Mouse (Mus musculus) forebrain, embryonic 12.5 days (tissue): ENCODE measurements at regions not wholly inside any gene's neighbourhood (a gene's known extent, or its start where the extent isn't known, plus 50 kb on each side); places are given as distances from the start of the nearest gene placed in this dataset.

Experiments used
- ATAC-seq: fragments of 200-750 bp; cut with Nextera tagmentation; 2 replicates; pipeline ENCODE4 v1.8.0; 2017; ENCODE audit warnings: moderate TSS enrichment; ENCODE audit not compliant: low FRiP score
- H3K27ac ChIP-seq: fragments of 300-500 bp; sonication (generic); 2 replicates; pipeline ENCODE4 v1.5.1; 2016; ENCODE audit warnings: mild to moderate bottlenecking
- H3K27me3 ChIP-seq: fragments of 300-500 bp; sonication (generic); 2 replicates; pipeline ENCODE4 v1.6.1; 2016; ENCODE audit warnings: mild to moderate bottlenecking
- H3K36me3 ChIP-seq: fragments of 300-500 bp; sonication (generic); replicated peaks from 2 replicates; pipeline ENCODE4 v1.6.1; 2016; ENCODE audit warnings: mild to moderate bottlenecking
- H3K4me1 ChIP-seq: fragments of 300-500 bp; sonication (generic); 2 replicates; pipeline ENCODE4 v1.6.1; 2016
- H3K4me2 ChIP-seq: fragments of 300-500 bp; sonication (generic); 2 replicates; pipeline ENCODE4 v1.6.1; 2016; ENCODE audit warnings: mild to moderate bottlenecking, moderate library complexity
- H3K4me3 ChIP-seq: fragments of 300-500 bp; sonication (generic); replicated peaks from 2 replicates; pipeline ENCODE4 v1.5.1; 2016; ENCODE audit warnings: mild to moderate bottlenecking
- H3K9ac ChIP-seq: fragments of 300-500 bp; sonication (generic); 2 replicates; pipeline ENCODE4 v1.6.1; 2016; ENCODE audit warnings: mild to moderate bottlenecking
- H3K9me3 ChIP-seq: fragments of 300-500 bp; sonication (generic); 2 replicates; pipeline ENCODE4 v1.6.1; 2016
- WGBS: fragments of 180-500 bp; shearing (Covaris S2); methylation state at CpG from one replicate; pipeline ENCODE4 v1.1.7; 2016; 5-methylcytosine and 5-hydroxymethylcytosine counted together

DNA sequence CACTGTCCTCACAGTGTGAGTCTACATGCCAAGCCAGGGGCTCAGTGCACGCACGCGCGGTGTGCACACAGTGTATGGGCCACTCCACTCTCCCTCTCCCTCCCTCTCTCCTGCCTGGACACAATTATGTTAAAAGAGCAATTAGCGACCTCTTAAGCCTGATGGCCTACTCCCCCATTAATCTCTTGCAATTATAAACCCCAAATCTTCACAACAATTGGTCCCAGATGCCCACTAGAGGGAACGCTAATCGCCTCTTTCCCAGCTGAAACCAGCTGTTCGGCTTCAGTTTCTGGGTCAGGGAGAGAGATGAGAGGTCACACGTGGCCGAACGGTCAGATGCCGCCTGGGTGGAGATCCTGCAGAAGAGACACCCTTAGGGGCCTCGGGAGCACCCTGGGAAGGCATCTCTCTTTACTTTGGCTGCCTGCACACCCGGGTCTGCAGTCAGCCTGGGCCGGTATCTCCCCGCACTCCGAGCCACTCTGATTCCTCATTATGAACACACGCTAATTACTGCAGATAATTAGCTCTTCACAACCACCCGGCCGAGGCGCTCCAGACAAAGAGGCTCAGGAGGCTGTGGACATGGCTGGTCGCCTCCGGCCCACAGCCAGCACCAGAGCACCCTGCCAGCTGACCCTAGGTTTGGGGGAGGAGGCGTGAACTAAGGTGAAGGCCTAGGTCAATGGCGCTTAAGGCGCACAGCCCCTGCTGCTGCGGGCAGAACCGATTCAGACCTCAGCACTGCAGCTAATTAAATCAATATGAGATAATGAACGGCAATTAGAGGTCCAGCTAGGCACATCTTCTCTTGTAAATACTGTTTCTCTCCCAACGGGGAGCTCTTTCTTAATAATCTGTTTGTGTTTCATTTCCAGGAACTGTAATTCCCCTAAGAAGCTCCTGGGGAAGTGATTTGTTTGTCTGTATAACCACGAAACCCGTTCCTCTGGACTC, 250.3 kb downstream of the Cryba4 start:
- peak overlapping the region; percentile 42 for H3K4me2 ChIP-seq
- H3K36me3 ChIP-seq = no peaks in the 10 kb centered on the region
- H3K4me1 ChIP-seq = peaks cover 41% of the 10 kb centered on the region
- no peak overlapping the region for H3K4me3 ChIP-seq
- H3K27ac ChIP-seq = peak overlapping the region; percentile 94
- 3% methylated on average over 32 of the region's 32 CpGs for WGBS
- peaks cover 4% of the 10 kb centered on the region for H3K9me3 ChIP-seq
- peak; percentile 89 for ATAC-seq
- H3K9ac ChIP-seq = 0 out of 2 replicates have a peak overlapping the region, but pooled peaks have one; percentile 12
- peaks cover 31% of the 10 kb centered on the region for H3K27me3 ChIP-seq

DNA sequence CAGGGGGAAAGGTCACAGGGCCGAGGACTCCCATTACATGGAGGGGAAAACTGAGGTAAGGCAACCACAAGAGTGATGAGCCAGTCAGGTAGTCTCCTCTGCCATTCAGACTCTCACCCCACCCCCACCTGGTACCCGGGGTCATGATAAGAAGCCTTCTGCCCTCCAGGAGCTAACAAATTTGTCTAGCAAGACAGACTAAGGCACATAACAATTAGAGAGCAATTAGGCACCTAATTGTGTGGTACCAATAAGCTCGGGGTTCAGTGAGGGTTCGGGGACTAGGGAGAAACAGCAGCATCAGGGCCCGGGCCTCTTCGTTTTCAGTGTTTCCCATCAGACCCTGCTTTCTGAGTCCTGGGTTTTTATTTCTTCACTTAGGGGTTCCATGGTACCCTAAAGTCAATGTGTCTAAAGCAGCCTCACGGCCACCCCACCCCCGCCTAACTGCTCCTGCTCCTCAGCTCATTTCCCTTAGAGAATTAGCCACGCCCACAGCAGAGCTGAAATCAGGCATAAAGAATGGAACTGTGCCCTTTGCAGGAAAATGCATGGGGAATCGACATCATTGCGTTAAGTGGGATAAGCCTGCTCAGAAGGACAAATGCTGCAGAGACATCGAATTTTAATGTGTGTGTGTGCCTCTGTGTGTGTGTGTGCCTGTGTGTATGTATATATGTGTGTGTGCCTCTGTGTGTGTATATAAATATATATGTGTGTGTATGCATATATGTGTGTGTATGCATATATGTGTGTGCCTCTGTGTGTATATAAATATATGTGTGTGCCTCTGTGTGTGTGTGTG, 249.3 kb downstream of the Cryba4 start:
- Histone ChIP-seq H3K9me3 (peaks cover 5% of the 10 kb centered on the region), H3K9ac (no peak overlapping the region), H3K27ac (peak overlapping the region; percentile 94), H3K4me1 (peaks cover 40% of the 10 kb centered on the region), H3K4me2 (peak overlapping the region; percentile 42), H3K36me3 (no peaks in the 10 kb centered on the region), H3K4me3 (no peak overlapping the region), H3K27me3 (peaks cover 29% of the 10 kb centered on the region)
- WGBS = 27% methylated on average over 12 of the region's 12 CpGs
- ATAC-seq = no peak

DNA sequence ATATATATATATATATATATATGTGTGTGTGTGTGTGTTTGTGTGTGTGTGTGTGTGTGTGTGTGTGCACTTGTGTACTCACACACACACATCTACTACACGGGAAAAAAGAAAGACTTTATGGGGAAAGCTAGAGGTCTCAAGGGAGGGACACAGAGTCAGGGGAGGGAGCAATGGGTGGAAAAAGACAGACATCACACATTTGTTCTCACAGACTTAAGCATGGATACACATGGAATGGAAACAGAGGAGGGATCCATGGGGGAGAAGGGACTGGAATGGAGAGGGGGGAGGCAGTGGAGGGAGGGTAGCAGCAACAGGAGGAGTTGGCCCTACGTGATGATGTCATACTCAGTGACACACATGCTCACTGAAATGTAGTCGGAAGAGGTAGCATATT, 248.3 kb downstream of the Cryba4 start:
- H3K27me3 ChIP-seq = peaks cover 31% of the 10 kb centered on the region

DNA sequence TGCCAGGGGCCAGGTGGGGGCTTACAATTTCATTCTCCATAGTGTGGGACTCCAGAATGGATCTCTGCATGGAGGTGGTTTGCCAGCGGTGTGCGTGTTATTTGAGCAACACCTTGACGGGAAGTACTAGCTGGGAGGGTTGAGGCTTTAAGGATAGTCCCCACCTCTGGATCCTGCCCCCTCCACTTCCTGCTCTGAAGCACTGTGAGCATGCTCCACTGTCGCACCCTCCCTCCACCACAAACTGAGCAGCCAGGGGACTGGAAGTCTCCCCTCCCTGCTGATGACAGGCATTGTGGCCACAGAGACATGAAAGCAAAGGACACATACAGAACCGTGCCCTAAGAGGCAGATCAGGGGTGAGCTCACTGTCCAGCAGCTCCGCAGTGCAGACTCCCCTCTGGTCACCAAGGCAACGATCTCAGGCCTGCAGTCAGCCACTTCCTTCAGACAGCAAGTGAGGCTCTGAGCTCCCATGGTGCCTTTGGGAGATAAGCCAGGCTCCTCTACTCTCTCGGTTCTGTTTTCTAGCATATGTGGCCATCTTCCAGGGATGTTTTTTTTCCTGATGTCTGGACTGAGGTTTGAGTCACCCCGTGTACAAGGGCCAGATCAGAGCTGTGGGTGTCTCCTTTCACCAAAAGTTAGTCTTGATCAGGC, 239.7 kb downstream of the Cryba4 start:
- Histone ChIP-seq H3K27ac (no peak overlapping the region), H3K27me3 (peaks cover 29% of the 10 kb centered on the region), H3K9me3 (peaks cover 6% of the 10 kb centered on the region; the same call in 1 of the 2 replicates), H3K4me3 (no peak overlapping the region), H3K9ac (no peak overlapping the region), H3K4me1 (peaks cover 12% of the 10 kb centered on the region), H3K36me3 (no peaks in the 10 kb centered on the region), H3K4me2 (no peak overlapping the region)
- WGBS = 37% methylated on average over 9 of the region's 9 CpGs
- ATAC-seq = peak; percentile 14; the same call in 1 of the 2 replicates

More for the DNA sequence above, 248.3 kb downstream of the Cryba4 start:
- no peak for ATAC-seq
- Histone ChIP-seq H3K4me1 (peaks cover 40% of the 10 kb centered on the region), H3K9me3 (peaks cover 5% of the 10 kb centered on the region), H3K4me3 (no peak overlapping the region), H3K9ac (no peak overlapping the region), H3K36me3 (no peaks in the 10 kb centered on the region), H3K4me2 (no peak overlapping the region), H3K27ac (no peak overlapping the region)
- WGBS = 67% methylated on average over 3 of the region's 3 CpGs

DNA sequence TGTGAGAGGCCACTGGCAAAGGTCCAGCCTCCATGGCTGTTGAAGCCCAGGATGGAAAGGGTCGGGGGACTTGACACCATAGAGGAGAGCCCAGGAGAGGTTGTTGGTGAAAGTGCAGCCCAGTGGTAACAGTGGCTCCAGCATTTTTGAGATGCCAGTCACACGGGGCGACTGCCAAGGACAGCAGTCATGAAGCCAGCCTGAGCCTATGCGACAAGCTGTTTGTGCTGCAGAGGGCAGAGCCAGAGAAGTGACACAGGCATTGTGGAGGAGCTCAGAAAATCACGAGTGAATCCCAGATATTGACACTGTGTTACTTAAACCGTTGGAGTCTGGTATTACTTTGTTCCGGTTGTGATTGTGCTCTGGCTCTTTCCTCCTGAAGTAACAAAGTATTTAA, 233.4 kb downstream of the Cryba4 start:
- no peaks in the 10 kb centered on the region for H3K36me3 ChIP-seq
- no peaks in the 10 kb centered on the region for H3K4me1 ChIP-seq
- H3K27me3 ChIP-seq = peaks cover 4% of the 10 kb centered on the region
- no peak for ATAC-seq
- no peak overlapping the region for H3K4me2 ChIP-seq
- no peak overlapping the region for H3K9ac ChIP-seq
- H3K4me3 ChIP-seq = no peak overlapping the region
- 74% methylated on average over 7 of the region's 7 CpGs for WGBS
- peaks cover 9% of the 10 kb centered on the region; the same call in 1 of the 2 replicates for H3K9me3 ChIP-seq
- H3K27ac ChIP-seq = no peak overlapping the region

DNA sequence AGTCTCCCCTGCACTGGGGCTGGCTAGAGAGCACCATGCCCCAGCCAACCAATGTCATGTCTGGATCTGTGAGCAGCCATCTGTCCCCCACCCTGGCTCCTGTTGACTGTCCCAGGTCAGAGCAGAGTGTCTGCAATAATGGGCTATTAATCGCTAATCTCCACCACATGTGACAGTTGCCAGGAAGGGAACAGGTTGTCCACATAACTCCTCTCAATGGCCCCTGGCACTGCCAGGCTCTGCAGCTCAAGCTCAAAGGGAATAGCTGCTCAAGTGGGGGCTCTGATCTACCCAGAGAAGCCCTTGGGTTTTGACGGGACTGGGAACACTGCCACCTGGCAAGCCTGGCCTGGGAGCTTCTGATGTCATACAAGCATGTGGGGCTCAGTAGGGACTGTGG, 231.4 kb downstream of the Cryba4 start:
- Histone ChIP-seq H3K9ac (no peak overlapping the region), H3K27ac (no peak overlapping the region), H3K4me3 (no peak overlapping the region), H3K36me3 (no peaks in the 10 kb centered on the region), H3K4me2 (no peak overlapping the region), H3K4me1 (no peaks in the 10 kb centered on the region; the same call in 1 of the 2 replicates), H3K9me3 (peaks cover 3% of the 10 kb centered on the region; the same call in 1 of the 2 replicates), H3K27me3 (peaks cover 20% of the 10 kb centered on the region)
- ATAC-seq = no peak
- 81% methylated on average over 2 of the region's 2 CpGs for WGBS

DNA sequence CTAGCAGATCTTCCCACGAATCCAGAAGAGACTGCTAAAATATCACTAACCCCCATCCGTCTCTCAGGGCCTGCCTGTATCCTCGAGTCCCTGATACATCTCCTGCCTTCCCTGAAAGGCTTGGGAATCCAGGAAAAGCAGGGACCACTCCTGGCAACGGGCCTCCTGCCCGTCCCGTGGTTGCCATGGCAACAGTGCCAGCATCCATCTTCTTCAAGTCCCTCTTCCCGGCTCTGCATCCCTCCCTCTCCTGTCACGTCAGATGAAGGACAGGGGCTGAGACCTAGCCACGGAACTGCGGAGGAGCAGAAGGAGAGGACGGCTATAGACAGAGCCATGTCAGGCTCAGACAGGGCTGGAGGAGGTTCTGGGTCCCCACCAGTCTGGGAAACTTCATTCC, 222.4 kb downstream of the Cryba4 start:
- 20% methylated on average over 11 of the region's 11 CpGs for WGBS
- peak; percentile 78 for ATAC-seq
- peak overlapping the region; percentile 1; the same call in 1 of the 2 replicates for H3K9ac ChIP-seq
- peaks cover 30% of the 10 kb centered on the region for H3K4me1 ChIP-seq
- H3K9me3 ChIP-seq = no peaks in the 10 kb centered on the region
- H3K4me3 ChIP-seq = no peak overlapping the region
- H3K36me3 ChIP-seq = no peaks in the 10 kb centered on the region
- H3K4me2 ChIP-seq = 0 out of 2 replicates have a peak overlapping the region, but pooled peaks have one; percentile 15
- H3K27ac ChIP-seq = peak overlapping the region; percentile 50
- H3K27me3 ChIP-seq = peaks cover 27% of the 10 kb centered on the region

DNA sequence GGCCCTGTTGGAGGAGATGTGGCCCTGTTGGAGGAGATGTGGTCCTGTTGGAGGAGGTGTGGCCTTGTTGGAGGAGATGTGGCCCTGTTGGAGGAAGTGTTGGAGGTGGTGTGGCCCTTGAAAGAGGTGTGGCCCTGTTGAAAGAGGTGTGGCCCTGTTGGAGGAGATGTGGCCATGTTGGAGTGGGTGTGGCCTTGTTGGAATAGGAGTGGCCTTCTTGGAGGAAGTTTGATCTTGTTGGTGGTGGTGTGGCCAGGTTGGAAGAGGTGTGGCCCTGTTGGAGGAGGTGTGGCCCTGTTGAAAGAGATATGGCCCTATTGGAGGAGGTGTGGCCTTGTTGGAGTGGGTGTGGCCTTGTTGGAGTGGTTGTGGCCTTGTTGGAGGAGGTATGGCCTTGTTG, 220.3 kb downstream of the Cryba4 start:
- no peak overlapping the region for H3K4me3 ChIP-seq
- H3K4me1 ChIP-seq = peaks cover 45% of the 10 kb centered on the region
- H3K9me3 ChIP-seq = no peaks in the 10 kb centered on the region
- H3K9ac ChIP-seq = no peak overlapping the region
- no peaks in the 10 kb centered on the region for H3K36me3 ChIP-seq
- peaks cover 19% of the 10 kb centered on the region for H3K27me3 ChIP-seq
- no peak for ATAC-seq
- no peak overlapping the region for H3K4me2 ChIP-seq
- no peak overlapping the region for H3K27ac ChIP-seq

DNA sequence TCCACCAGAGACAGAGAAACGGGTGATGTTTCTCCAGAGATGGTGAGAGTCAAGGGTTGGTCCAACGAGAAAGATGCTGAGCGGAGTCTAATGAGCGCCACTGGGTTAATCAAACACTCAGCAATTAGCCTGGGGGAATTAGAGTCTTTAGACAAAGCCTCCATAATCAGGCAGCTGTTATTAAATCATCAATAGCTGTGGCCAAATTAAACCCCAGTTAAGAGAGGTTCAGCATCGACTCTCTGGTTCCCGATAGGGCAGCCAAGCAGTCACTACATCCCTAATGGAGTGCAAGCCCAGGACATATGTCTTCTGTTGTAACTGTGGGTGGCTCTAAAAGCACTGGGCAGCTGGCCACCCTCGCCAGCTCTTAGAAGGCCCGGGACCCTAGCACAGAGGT, 216.9 kb downstream of the Cryba4 start:
- no peaks in the 10 kb centered on the region for H3K36me3 ChIP-seq
- H3K27ac ChIP-seq = no peak overlapping the region
- no peak overlapping the region for H3K9ac ChIP-seq
- 43% methylated on average over 8 of the region's 8 CpGs for WGBS
- ATAC-seq = no peak
- H3K9me3 ChIP-seq = no peaks in the 10 kb centered on the region
- no peak overlapping the region for H3K4me2 ChIP-seq
- peaks cover 13% of the 10 kb centered on the region; the same call in 1 of the 2 replicates for H3K27me3 ChIP-seq
- peaks cover 35% of the 10 kb centered on the region for H3K4me1 ChIP-seq
- no peak overlapping the region for H3K4me3 ChIP-seq

DNA sequence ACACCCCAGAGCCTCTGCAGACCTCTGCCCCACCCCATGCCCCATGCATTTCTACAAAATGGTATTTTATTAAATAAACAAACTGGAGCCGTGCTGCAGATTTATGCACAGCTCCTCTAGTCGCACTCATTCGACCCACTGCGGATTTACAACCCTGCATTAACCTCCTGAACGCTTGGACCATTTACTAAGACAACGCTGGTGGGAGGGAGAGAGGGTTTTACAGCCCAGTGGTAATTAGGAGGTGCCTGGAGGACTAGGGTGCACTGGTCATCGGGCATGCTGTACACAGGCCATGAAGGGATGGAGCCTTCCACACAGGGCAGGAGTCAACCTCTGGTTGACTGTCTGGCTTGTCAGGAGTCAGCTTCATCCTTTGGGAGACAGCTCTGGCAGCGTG, 215.2 kb downstream of the Cryba4 start:
- no peak for ATAC-seq
- WGBS = 77% methylated on average over 8 of the region's 8 CpGs
- H3K36me3 ChIP-seq = no peaks in the 10 kb centered on the region

DNA sequence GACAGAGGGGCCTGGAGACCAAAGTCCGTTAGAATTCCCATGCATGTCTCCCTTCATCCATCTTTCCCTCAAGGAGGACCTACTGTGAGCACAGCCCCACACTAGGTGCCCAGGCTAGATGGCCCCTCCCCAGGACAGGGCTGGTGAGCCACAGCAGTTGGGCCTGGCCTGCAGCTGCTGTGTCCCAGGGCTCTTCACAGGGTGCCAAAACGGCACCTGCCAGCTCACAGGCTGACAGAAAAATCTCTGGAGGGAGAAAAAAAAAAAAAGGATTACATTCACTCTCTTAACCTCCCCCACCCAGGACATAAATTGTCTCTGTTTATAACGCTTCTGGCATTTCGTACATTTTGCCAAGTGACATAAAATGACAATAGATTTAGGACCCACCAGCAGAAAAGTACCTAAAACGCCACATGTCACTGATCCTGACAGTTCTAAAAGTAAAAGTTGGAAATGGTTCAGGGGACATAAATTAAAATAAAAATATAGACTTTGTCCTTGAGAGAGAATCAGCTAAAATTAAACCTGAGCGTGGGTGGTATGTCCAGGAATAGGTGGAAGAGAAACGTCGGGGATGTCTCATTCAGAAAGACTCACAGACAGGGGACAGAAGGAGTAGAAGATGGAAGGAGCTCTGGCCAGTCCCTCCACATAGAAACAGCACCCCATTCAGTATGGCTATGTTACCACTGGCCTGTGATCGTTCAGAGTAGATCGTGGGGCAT, 212.5 kb downstream of the Cryba4 start:
- Histone ChIP-seq H3K9me3 (no peaks in the 10 kb centered on the region), H3K4me2 (no peak overlapping the region), H3K4me1 (peaks cover 58% of the 10 kb centered on the region), H3K27ac (peak overlapping the region; percentile 89), H3K27me3 (no peaks in the 10 kb centered on the region; the same call in 1 of the 2 replicates), H3K9ac (no peak overlapping the region), H3K4me3 (no peak overlapping the region), H3K36me3 (no peaks in the 10 kb centered on the region)
- WGBS = 65% methylated on average over 10 of the region's 10 CpGs
- no peak for ATAC-seq

More for the DNA sequence above, 215.2 kb downstream of the Cryba4 start:
- Histone ChIP-seq H3K27me3 (peaks cover 13% of the 10 kb centered on the region; the same call in 1 of the 2 replicates), H3K4me1 (peaks cover 49% of the 10 kb centered on the region), H3K9me3 (no peaks in the 10 kb centered on the region), H3K9ac (no peak overlapping the region), H3K27ac (no peak overlapping the region), H3K4me3 (no peak overlapping the region), H3K4me2 (no peak overlapping the region)
